Mouse (Mus musculus) gastrocnemius, adult 2 months (tissue): Measurements from ENCODE around the gene Gm20388. TPM values are rescaled to one million over a fixed set of nuclear protein-coding genes. Genes with fewer than 3 reads are reported as not detected.

Source experiments
- DNase-seq: peaks from one replicate; pipeline ENCODE4 v3.0.0; 2022
- H3K27ac ChIP-seq: fragments of 200-600 bp; 2 replicates; pipeline ENCODE4 v1.8.1; 2022; ENCODE audit warnings: mild to moderate bottlenecking
- H3K4me3 ChIP-seq: fragments of 200-600 bp; 2 replicates; pipeline ENCODE4 v1.8.1; 2022; ENCODE audit warnings: mild to moderate bottlenecking, moderate library complexity
- CTCF ChIP-seq: fragments of 200-600 bp; IDR thresholded peaks from 2 replicates; pipeline ENCODE4 v1.8.1; 2022; ENCODE audit warnings: antibody characterized with exemption, mild to moderate bottlenecking, moderate library complexity
- intact Hi-C: fragments of 180-260 bp; cut with DNase I; formaldehyde crosslinking; loops from one replicate; pipeline ENCODE4 v1.15.1; 2025
- total RNA-seq, 2 experiments: library from RNA; stranded (reverse); gene quantifications; 2 replicates each; pipeline ENCODE4 v1.2.3; 2021

Gm20388 gene
- total RNA-seq, 2 experiments from 2014 or later = 6.1 to 15.0 TPM

- peak overlapping the region; percentile 85 for H3K4me3 ChIP-seq
- no peak for DNase-seq
- TF ChIP-seq CTCF = no peak
- H3K27ac ChIP-seq = no peak overlapping the region
- intact Hi-C loops = no loop called here
Measured at GRCm38 (mm10) chr8:120665726-120666455, 755.2 kb downstream of the Gm20388 start.

- no peak for TF ChIP-seq CTCF
- peak overlapping the region; percentile 98 for H3K27ac ChIP-seq
- DNase-seq = no peak
- H3K4me3 ChIP-seq = peak overlapping the region; percentile 85
- intact Hi-C loops = no loop called here
Measured at GRCm38 (mm10) chr8:120666807-120667470, 756.3 kb downstream of the Gm20388 start.

GRCm38 (mm10) chr8:120667561-120668373, 757.1 kb downstream of the Gm20388 start, which contains the start of the genes Gm27021 and Cox4i1:
Gene Gm27021 (minus strand): TSS chr8:120668079.
Gene Cox4i1 (plus strand): TSS chr8:120668222.
- peak within 1 kb of the TSS; percentile 85 for H3K4me3 ChIP-seq
- H3K27ac ChIP-seq = peak within 1 kb of the TSS; percentile 98
- TF ChIP-seq CTCF = no peak; the same call in 1 of the 2 replicates
- DNase-seq = peak; percentile 96
- intact Hi-C loops = no loop called here

GRCm38 (mm10) chr8:120668374-120668905, 757.8 kb downstream of the Gm20388 start, which contains the start of gene Emc8:
Gene Emc8 (minus strand): TSS chr8:120668573.
- peak; percentile 70 for DNase-seq
- peak within 1 kb of the TSS; percentile 98 for H3K27ac ChIP-seq
- no peak for TF ChIP-seq CTCF
- H3K4me3 ChIP-seq = peak within 1 kb of the TSS; percentile 85
- intact Hi-C loops = no loop called here

GRCm38 (mm10) chr8:120671775-120672174, 761.1 kb downstream of the Gm20388 start:
- Histone ChIP-seq H3K4me3 (peak overlapping the region; percentile 15), H3K27ac (no peak overlapping the region)
- no peak for TF ChIP-seq CTCF
- DNase-seq = no peak
- intact Hi-C loops = loop anchor here (10.0 kb wide), 1 partner anchor 433 kb away; the partner anchor contains the start of gene Mthfsd

- TF ChIP-seq CTCF = no peak
- H3K27ac ChIP-seq = no peak overlapping the region
- DNase-seq = no peak
- intact Hi-C loops = loop anchor here (10.0 kb wide), 1 partner anchor 432 kb away; the partner anchor contains the start of gene Mthfsd
- H3K4me3 ChIP-seq = peak overlapping the region; percentile 19; the same call in 1 of the 2 replicates
Measured at GRCm38 (mm10) chr8:120672626-120673229, 762.1 kb downstream of the Gm20388 start.

- no peak for TF ChIP-seq CTCF
- no peak for DNase-seq
- Histone ChIP-seq H3K27ac (no peak overlapping the region), H3K4me3 (peak overlapping the region; percentile 19; the same call in 1 of the 2 replicates)
- intact Hi-C loops = loop anchor here (10.0 kb wide), 1 partner anchor 432 kb away; the partner anchor contains the start of gene Mthfsd
Measured at GRCm38 (mm10) chr8:120673298-120673697, 762.7 kb downstream of the Gm20388 start.

- intact Hi-C loops = loop anchor here (10.0 kb wide), 1 partner anchor 429 kb away; the partner anchor contains the start of gene Mthfsd
- TF ChIP-seq CTCF = no peak
- DNase-seq = no peak
Measured at GRCm38 (mm10) chr8:120675718-120676117, 765.1 kb downstream of the Gm20388 start.

GRCm38 (mm10) chr8:120678447-120678846, 767.8 kb downstream of the Gm20388 start:
- no peak overlapping the region for H3K4me3 ChIP-seq
- no peak; the same call in none of the 2 replicates for TF ChIP-seq CTCF
- DNase-seq = peak; percentile 91
- H3K27ac ChIP-seq = no peak overlapping the region
- intact Hi-C loops = loop anchor here (1.0 to 10.0 kb wide), 3 partner anchors 118 to 426 kb away; partner anchors contain the start of gene Mthfsd

More at GRCm38 (mm10) chr8:120675718-120676117, 765.1 kb downstream of the Gm20388 start:
- no peak overlapping the region for H3K27ac ChIP-seq
- no peak overlapping the region for H3K4me3 ChIP-seq

GRCm38 (mm10) chr8:120679629-120680387, 769.2 kb downstream of the Gm20388 start:
- TF ChIP-seq CTCF = no peak
- H3K27ac ChIP-seq = no peak overlapping the region
- no peak for DNase-seq
- intact Hi-C loops = loop anchor here (5.0 to 10.0 kb wide), 2 partner anchors 57 to 425 kb away; partner anchors contain the start of genes Irf8 and Mthfsd
- no peak overlapping the region for H3K4me3 ChIP-seq
